Mouse (Mus musculus) olfactory bulb, adult 2 months (tissue): ENCODE data around the gene Cyb561d1. TPM values are rescaled to one million over a fixed set of nuclear protein-coding genes. Genes with fewer than 3 reads are reported as not detected.
A peak's percentile ranks its signal among the peaks of the same experiment; 100 is the strongest.

Source experiments
- H3K27ac ChIP-seq: fragments of 200-500 bp; 2 replicates; pipeline ENCODE4 v1.5.1; 2012; ENCODE audit warnings: low read depth, low read length; ENCODE audit not compliant: insufficient read depth
- H3K4me1 ChIP-seq: fragments of 200-500 bp; 2 replicates; pipeline ENCODE4 v1.6.1; 2012; ENCODE audit warnings: low read length; ENCODE audit not compliant: control insufficient read depth, insufficient read depth
- H3K4me3 ChIP-seq: fragments of 200-500 bp; 2 replicates; pipeline ENCODE4 v1.5.1; 2012; ENCODE audit warnings: mild to moderate bottlenecking, low read depth, low read length, moderate library complexity; ENCODE audit not compliant: insufficient read depth
- CTCF ChIP-seq: fragments of 200-500 bp; IDR thresholded peaks from 2 replicates; pipeline ENCODE4 v1.5.1; 2012; ENCODE audit warnings: low read depth, mild to moderate bottlenecking, low read length, moderate library complexity; ENCODE audit not compliant: insufficient read depth
- POLR2A ChIP-seq: fragments of 200-500 bp; IDR thresholded peaks from 2 replicates; pipeline ENCODE4 v1.6.1; 2012; ENCODE audit warnings: mild to moderate bottlenecking, low read depth, low read length, moderate library complexity; ENCODE audit not compliant: insufficient read depth
- WGBS: fragments of 180-500 bp; shearing (Covaris S2); methylation state at CpG from one replicate; pipeline ENCODE4 v1.1.7; 2018; 5-methylcytosine and 5-hydroxymethylcytosine counted together
- polyA plus RNA-seq: library from polyadenylated mRNA; stranded (reverse); fragments of >200 nt; gene quantifications from 2 replicates; pipeline ENCODE4 v1.2.4, GENCODE M21; 2012; ENCODE audit warnings: low replicate concordance; ENCODE audit not compliant: missing spikeins, insufficient read depth, insufficient read length

The Cyb561d1 gene
- polyA plus RNA-seq, 1 experiment: not detected

DNA sequence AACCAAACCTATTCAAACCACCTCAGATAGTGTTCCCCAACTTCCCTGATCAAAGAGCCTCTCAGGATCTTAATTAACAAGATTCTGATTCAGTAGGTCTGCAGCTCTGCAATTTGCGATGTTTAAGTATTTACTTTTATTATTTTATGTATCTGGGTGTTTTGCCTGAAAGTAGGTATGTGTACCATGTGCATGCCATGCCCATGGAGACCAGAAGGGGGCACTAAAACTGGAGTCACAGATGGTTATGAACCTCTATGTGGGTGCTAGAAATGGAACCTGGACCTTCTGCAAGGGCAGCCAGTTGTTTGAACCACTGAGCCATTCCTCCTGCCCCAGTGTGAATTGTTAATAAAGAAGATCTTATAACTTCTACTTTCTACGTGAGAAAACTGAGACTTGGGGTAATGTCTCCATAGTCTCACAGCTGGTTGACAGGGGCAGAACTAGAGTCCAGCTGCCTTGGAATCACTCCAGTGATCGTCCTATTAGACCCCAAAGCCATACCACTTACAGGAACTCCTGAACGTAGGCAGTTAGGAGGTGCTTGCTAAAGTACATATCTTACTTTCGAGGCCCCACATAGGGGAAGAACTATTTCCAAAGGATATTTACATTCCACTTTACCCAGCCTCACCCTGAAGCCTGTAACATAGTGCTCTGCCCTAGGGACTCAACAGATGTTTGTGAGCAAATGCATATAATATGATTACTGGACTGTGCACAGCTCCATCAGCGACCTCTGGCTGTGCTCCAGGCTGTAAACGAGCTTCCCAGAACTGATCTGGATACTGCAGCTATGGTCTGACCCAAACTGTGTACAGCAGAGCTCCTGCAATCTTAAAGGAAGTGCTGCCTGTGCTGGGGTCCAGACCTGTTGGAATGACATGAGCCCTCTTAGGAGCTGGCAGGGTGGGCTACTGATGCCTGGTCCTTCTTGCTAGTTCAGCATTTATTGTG is 22.0 kb downstream of the Cyb561d1 start:
- WGBS: 79% methylated on average over 7 of the region's 7 CpGs
- H3K27ac ChIP-seq: no peak overlapping the region
- peaks cover 16% of the 10 kb centered on the region for H3K4me1 ChIP-seq
- no peak overlapping the region for H3K4me3 ChIP-seq
- TF ChIP-seq POLR2A (no peak), CTCF (no peak)

DNA sequence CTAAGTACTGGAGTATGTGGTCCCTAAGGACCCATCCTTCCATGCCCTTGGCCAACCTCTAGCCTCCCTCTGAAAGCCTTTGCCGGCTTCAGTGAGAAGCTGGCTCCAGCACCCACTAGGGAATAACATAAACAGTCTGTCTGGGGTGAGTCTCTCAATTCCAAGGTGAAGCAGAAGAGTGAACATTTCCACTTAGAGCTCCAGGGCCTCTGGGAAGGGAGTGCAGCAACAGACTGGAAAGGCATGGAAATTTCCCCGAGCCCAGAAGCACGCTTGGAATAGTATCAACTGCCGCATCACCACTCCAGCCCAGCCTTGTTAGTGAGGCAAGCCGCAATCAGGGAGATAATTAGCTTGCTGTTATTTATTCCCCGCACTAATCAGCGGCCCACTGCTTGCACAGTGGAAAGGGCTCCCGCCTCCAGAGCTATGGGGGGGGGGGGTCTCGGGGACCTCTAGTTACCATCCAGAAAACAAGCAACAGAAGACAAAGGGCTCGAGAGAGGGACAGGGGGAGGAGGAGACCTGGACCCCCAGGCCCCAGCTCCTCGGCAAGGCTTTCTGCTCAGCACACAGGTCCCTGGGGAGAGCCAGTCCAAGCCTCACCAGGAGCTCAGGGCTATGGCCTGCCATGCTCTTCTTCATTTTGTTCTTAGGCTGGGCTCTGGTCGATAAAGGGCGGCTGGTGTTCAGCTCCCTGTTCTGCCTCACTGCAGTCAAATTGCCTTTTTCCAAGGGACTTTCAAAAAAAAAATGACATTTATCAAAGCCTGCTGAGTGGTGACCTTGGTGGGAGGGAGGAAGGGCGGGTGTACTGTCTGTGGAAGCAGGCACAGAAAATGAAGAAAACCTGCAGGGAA is 26.1 kb downstream of the Cyb561d1 start:
- TF ChIP-seq POLR2A (no peak), CTCF (no peak)
- peak overlapping the region; percentile 93 for H3K27ac ChIP-seq
- peaks cover 26% of the 10 kb centered on the region for H3K4me1 ChIP-seq
- 0 out of 2 replicates have a peak overlapping the region, but pooled peaks have one; percentile 9 for H3K4me3 ChIP-seq
- 7% methylated on average over 14 of the region's 14 CpGs for WGBS

DNA sequence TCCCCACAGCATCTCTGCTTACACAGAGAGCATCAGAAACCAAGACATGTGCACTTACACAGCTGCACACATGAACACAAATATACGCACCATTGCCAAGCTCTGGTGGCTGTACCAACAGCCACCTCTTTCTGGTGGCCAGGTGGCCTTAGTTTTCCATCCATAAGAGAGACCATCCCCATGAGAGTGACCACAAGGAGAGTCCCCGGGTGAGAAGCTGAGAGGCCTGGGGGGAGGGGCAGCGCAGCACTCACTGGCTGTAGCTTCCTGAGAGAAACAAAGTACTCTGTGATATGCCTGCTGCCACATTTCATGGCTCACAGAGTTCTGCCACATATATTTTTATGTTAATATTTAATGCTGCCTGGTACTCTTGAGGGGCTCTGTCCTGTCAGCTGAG is 31.8 kb downstream of the Cyb561d1 start:
- Histone ChIP-seq H3K27ac (no peak overlapping the region), H3K4me1 (peaks cover 57% of the 10 kb centered on the region), H3K4me3 (no peak overlapping the region)
- TF ChIP-seq CTCF (no peak), POLR2A (no peak)
- 43% methylated on average over 3 of the region's 3 CpGs for WGBS

DNA sequence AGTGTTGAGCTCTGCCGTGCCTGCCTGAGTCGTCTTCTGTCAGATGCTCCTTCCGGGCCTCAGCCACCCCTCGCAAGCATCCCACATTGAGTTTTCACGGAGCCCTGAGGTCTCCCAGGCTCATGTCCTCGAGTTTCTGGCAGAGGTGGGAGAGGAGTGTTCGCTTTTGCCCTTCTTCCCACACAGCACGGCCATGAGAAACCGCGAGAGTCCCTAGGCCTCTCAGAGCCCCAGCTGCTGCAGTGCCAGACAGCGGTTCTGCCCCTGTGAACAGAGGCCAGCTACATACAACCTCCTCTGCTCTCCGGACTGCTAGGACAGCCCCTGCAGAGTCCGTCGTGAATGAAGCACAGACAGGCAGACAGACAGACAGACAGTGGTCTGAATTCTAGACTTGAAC is 33.5 kb downstream of the Cyb561d1 start:
- H3K27ac ChIP-seq: peak overlapping the region; percentile 20; the same call in 1 of the 2 replicates
- no peak overlapping the region for H3K4me3 ChIP-seq
- WGBS: 51% methylated on average over 14 of the region's 14 CpGs
- TF ChIP-seq POLR2A: no peak
- TF ChIP-seq CTCF: no peak
- peaks cover 51% of the 10 kb centered on the region for H3K4me1 ChIP-seq

DNA sequence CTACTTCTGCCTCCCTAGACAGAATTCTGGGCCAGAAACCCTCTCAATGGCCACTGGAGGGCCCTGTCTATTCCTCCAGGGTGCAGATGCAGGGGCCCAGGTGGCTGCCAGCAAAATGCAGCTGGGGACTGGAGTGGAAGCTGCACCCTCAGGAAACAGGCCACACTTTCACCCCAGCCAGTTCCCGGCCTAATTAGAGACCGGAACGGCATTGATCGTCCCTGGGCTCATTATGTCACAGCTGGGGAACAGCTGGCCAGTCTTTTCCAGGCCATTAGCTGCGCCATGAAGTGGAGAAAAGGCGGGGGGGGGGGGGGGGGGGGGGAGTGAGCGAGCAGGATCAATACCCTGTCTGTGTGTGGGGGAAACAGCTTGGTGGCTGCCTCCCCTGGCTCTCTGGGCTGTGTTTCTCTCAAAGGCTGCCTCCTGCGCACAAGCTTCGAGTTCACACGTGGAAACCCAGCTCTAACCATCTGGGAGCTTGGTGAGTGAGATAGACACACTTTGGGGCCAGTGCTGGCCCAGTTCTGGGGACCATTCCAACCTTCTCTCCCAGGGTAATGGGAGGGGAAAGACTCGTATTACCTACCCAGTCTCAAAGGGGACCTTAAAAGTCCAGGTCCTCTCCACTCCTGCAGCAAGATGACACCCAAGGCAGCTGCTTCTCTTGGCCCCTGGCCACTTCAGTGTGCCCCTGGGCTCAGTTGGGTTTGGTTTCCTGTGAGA is 34.4 kb downstream of the Cyb561d1 start:
- no peak overlapping the region for H3K4me3 ChIP-seq
- peak overlapping the region; percentile 72 for H3K27ac ChIP-seq
- no peak for TF ChIP-seq CTCF
- no peak for TF ChIP-seq POLR2A
- WGBS: 23% methylated on average over 11 of the region's 11 CpGs
- peaks cover 46% of the 10 kb centered on the region for H3K4me1 ChIP-seq

DNA sequence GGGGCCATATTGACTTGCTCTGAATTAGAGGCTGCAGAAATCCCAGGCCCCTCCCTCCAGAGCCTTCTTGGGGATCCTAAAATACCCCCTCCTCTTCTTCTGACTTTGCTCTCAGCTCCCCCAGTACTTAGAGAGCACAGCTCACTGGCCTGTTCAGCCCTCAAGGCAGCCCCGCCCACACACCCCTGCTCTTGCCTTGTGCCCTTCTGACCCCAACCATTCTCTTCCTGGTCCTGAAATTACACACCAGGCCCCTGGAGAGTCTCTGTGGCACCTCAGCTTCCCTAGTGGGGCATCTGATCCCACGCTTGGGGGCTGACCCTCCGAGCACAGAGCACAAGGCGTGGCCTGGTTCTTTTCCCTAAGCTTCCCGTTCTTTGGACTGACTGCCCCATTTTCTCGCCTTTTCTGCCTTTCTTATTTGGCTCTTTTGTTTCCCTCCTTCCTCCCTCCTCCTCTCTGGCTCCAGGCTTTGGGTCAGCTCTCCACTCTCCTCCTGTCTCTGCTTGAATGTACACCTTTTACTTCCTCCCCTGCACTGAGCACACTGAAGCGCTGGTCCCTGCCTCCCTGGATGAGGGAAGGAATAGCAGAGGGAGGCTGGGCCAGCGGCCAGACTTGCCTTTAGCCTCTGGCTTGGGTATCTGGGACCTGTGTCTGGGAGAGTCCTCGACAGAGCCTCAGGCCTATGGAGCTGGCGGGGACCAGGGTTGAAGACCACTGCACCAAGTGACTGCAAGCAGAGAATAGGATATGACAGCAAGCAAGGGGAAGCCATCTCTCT is 35.3 kb downstream of the Cyb561d1 start:
- no peak overlapping the region for H3K4me3 ChIP-seq
- peaks cover 46% of the 10 kb centered on the region for H3K4me1 ChIP-seq
- TF ChIP-seq CTCF: no peak
- WGBS: 59% methylated on average over 10 of the region's 10 CpGs
- peak overlapping the region; percentile 47 for H3K27ac ChIP-seq

DNA sequence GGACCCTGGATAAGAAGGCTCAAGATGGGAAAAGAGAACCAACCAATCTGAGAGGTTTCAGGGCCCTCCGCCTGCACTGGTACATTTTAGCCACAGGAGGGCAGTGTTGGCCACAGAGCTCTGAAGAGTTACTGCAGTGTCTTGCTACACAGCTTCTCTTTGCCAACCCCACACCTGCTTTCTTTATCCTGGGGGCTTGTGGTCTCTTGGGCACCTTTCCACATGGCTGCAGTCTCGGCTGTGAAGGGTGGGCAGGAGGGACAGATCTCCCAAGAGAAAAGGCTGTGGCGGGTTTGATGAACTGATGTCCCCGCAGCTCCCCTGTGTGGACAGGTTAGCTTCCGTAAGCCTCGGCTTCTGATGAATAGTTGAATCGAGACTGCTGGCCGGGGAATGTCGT is 36.2 kb downstream of the Cyb561d1 start:
- Histone ChIP-seq H3K4me3 (peak overlapping the region; percentile 20; the same call in 1 of the 2 replicates), H3K27ac (no peak overlapping the region), H3K4me1 (peaks cover 46% of the 10 kb centered on the region)
- TF ChIP-seq CTCF (peak; percentile 74), POLR2A (no peak)
- WGBS: 10% methylated on average over 9 of the region's 9 CpGs

DNA sequence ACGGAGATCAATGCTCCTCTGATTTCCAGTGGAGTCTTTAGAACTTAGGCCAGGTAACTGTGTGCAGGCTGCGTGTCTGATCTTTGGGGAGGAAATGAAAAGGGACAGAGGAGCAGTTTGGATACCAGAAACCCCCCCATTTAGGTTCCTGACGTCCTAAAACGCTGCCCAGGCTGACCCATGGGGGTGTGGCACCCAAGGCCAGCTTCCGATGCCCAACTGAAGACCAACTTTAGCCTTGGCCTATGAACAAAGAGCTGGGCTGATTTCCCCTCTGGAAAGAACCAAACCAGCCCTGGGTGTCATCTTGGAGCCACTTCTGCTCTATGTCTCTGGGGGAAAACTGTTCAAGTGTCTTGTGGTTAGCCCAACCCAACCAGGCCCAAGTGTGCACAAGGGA is 36.9 kb downstream of the Cyb561d1 start:
- Histone ChIP-seq H3K27ac (no peak overlapping the region), H3K4me3 (no peak overlapping the region), H3K4me1 (peaks cover 48% of the 10 kb centered on the region)
- 75% methylated on average over 5 of the region's 5 CpGs for WGBS
- TF ChIP-seq CTCF (no peak), POLR2A (no peak)
